Comparison of ENCODE assay signal across 8 mouse cellular contexts in the genomic region with DNA sequence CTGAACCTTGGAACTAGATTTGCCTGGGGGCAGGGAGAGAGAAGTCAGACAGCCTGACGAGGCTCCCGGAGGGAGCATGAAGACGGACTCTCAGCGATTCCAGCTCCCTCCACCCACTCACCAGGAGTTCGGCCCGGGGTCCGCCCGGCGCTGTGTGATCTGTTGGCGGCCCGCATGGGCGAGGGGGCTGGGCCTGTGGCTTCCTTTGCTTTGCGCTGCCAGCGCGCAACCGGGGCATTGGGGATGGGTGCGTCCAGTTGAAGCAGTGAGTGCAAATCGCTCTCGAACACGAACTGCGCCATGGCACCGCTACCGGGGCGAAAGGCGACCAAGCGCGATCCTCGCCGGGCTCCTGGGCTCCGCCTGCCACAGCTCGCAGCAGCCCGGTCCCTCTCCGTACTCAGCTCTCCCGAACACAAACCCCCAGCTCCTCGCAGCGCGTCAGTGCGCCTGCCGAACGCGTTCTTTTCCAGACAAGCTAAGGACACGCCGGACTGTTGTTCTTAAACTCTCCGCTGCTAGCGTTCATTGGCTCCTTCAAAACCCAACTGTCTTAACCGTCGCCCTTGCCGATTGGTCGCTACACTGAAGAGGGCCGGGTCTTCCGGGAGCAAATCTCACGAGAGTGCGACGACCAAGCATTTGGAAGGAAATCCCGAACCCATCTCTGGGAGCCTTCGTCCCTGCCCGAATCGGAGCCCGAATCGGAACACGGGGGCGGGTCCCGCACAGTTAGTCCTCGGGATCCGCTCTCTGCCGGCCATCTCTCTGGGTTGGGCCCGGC. TPM values are rescaled to one million over a fixed set of nuclear protein-coding genes. Genes with fewer than 3 reads are reported as not detected.
DNase-seq lines count a peak whose midpoint lies in the region; ATAC-seq lines count a peak whose summit lies in the region.

A gene (minus strand): TSS at position 533 of the 784 bp plus-strand sequence.

- H3K4me3 ChIP-seq in intestine, embryonic 14.5 days (ENCODE audit: low read depth, low read length) = peak within 1 kb of the TSS; percentile 66

- peaks cover 38% of the 10 kb centered on the region for H3K36me3 ChIP-seq in intestine, embryonic 14.5 days (ENCODE audit: control insufficient read depth, insufficient read depth, low read length)

- no peaks in the 10 kb centered on the region for H3K27me3 ChIP-seq in intestine, embryonic 14.5 days (replicated peaks; ENCODE audit: control insufficient read depth, insufficient read depth, low read length)

- peak; percentile 94 for ATAC-seq in intestine, embryonic 14.5 days (replicated peaks; ENCODE audit: low FRiP score, low TSS enrichment, low read depth)

- peak; percentile 96 for DNase-seq in adipocyte (ENCODE audit: low spot score)
- peak; percentile 97 for DNase-seq in embryo, embryonic 10 days (ENCODE audit: low spot score)
- DNase-seq in gastrocnemius, postnatal 14 days = peak; percentile 92
- peak; percentile 93 for DNase-seq in intestine, embryonic 14.5 days (ENCODE audit: low spot score)
- DNase-seq in left cerebral cortex, postnatal 14 days (ENCODE audit: low spot score in 2 of 2) = peak; percentile 91 to 97
- DNase-seq in mesoderm, embryonic 11.5 days (ENCODE audit: low read depth, low spot score) = peak; percentile 98
- DNase-seq in right cerebral cortex, postnatal 36 days (ENCODE audit: low spot score in 2 of 2) = peak; percentile 82 to 85
- DNase-seq in yolk sac, embryonic 10.5 days (ENCODE audit: low spot score) = peak; percentile 95

- under 1% methylated on average over 67 of the region's 67 CpGs for WGBS in intestine, embryonic 14.5 days

- peak within 1 kb of the TSS; percentile 86 for H3K27ac ChIP-seq in intestine, embryonic 14.5 days (ENCODE audit: low read depth)

- peak within 1 kb of the TSS; percentile 77 for H3K4me2 ChIP-seq in intestine, embryonic 14.5 days (ENCODE audit: low read length)

- no peaks in the 10 kb centered on the region for H3K9me3 ChIP-seq in intestine, embryonic 14.5 days (ENCODE audit: control insufficient read depth, low read length)

- intact Hi-C loops in gastrocnemius, postnatal 14 days (cut with DNase I; ENCODE audit: low total_unique reads) = loop anchor here (10.0 kb wide), 1 partner anchor 128 kb away; no protein-coding TSS in a partner anchor
- intact Hi-C loops in left cerebral cortex, postnatal 14 days (cut with DNase I) = no loop called here

- peaks cover 25% of the 10 kb centered on the region for H3K4me1 ChIP-seq in intestine, embryonic 14.5 days (replicated peaks; ENCODE audit: control insufficient read depth, insufficient read depth, low read length)

- peak within 1 kb of the TSS; percentile 65 for H3K9ac ChIP-seq in intestine, embryonic 14.5 days (ENCODE audit: low read length)

RNA-seq across cellular contexts. Expression of the gene that starts here (rescaled TPM):
- total RNA-seq in gastrocnemius, postnatal 14 days (2021) = 1 to 10 TPM; 4.7 to 6.0 TPM
- 259 and 273 TPM in 2 replicates for polyA plus RNA-seq in intestine, embryonic 14.5 days (2014; fragmentation: Nextera tagmentation; extraction: Ambion mirVana)
- total RNA-seq in left cerebral cortex, postnatal 14 days (2021) = 1 to 10 TPM; 2.4 to 3.0 TPM

Comparison
In these comparisons a context has a peak if more than half of its experiments do, and no peak if none do; other contexts are left out.
1. Peak in every context shown above with its lines: DNase-seq, ATAC-seq, H3K4me3 ChIP-seq and H3K27ac ChIP-seq.